Mouse (Mus musculus) liver, embryonic 12.5 days (tissue): ENCODE measurements around the gene Tdgf1. TPM values are rescaled to one million over a fixed set of nuclear protein-coding genes. Genes with fewer than 3 reads are reported as not detected.

Source experiments
- microRNA-seq: library from miRNA; unstranded; fragments of <30 nt; microRNA quantifications from one replicate; pipeline ENCODE4, GENCODE M21; 2017
- polyA plus RNA-seq: library from polyadenylated mRNA; unstranded; fragments of >200 nt; fragmentation: Nextera tagmentation; extraction: Ambion mirVana; gene quantifications from 2 replicates; pipeline ENCODE4 v1.2.1, GENCODE M21; 2016

The Tdgf1 gene
- polyA plus RNA-seq, 1 experiment from 2014 or later: not detected

Small RNA genes lying within 50 kb of the gene (microRNA-seq; reads per million reads assigned to microRNA genes)
- not detected for gene Gm24269

Other genes with a start within 250 kb of the Tdgf1 start
- 0.48 and 1.6 TPM in 2 replicates for gene Myl3, start 204.3 kb downstream of the Tdgf1 start, polyA plus RNA-seq
- 7.8 and 9.1 TPM in 2 replicates for gene Pth1r, start 199.0 kb downstream of the Tdgf1 start, polyA plus RNA-seq
- not detected in 2 replicates for gene Prss42, start 148.0 kb downstream of the Tdgf1 start, polyA plus RNA-seq
- not detected in 2 replicates for gene Prss44, start 132.2 kb downstream of the Tdgf1 start, polyA plus RNA-seq
- not detected in 2 replicates for gene Prss43, start 119.5 kb downstream of the Tdgf1 start, polyA plus RNA-seq
- gene Prss45, start 111.6 kb downstream of the Tdgf1 start, polyA plus RNA-seq: not detected in 2 replicates
- gene Prss46, start 101.7 kb downstream of the Tdgf1 start, polyA plus RNA-seq: not detected in 2 replicates
- 27.5 and 30.9 TPM in 2 replicates for gene Prss50, start 88.2 kb downstream of the Tdgf1 start, polyA plus RNA-seq
- 2.4 and 3.2 TPM in 2 replicates for gene Als2cl, start 66.3 kb downstream of the Tdgf1 start, polyA plus RNA-seq
- gene Tmie, start 66.0 kb downstream of the Tdgf1 start, polyA plus RNA-seq: 1.4 and 1.6 TPM in 2 replicates
- not detected in 2 replicates for gene Fam240a, start 29.3 kb downstream of the Tdgf1 start, polyA plus RNA-seq
- 0.12 and 0.26 TPM in 2 replicates for gene Lrrc2, start 5.4 kb upstream of the Tdgf1 start, polyA plus RNA-seq
- 6.7 and 8.1 TPM in 2 replicates for gene Rtp3, start 44.4 kb upstream of the Tdgf1 start, polyA plus RNA-seq
- 17.0 and 18.7 TPM in 2 replicates for gene Ltf, start 73.1 kb upstream of the Tdgf1 start, polyA plus RNA-seq
- gene Ccrl2, start 111.4 kb upstream of the Tdgf1 start, polyA plus RNA-seq: 12.2 and 13.4 TPM in 2 replicates
- 29.5 and 30.6 TPM in 2 replicates for gene Lrrfip2, start 171.4 kb upstream of the Tdgf1 start, polyA plus RNA-seq